In the genomic region with DNA sequence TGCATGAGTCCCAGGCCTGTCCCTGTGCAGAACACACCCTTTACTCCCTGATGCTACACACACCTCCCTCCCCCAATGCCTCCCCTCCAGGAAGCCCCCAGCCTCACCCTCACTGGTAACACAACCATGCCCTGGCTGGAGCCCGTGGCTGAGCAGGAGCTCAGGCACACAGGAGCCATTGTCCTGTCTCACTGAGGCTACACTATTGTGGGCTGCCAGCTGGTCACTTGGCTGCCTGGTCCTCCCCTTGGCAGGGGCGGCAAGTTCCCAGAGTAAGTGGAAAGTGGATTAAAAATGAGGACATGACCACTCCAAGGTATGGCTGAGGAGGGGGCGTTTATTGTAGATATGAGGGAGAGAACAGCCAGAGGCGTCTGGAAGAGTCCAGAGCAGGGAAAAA, we compare ENCODE assay signal across 30 mouse cellular contexts. TPM values are rescaled to one million over a fixed set of nuclear protein-coding genes. Genes with fewer than 3 reads are reported as not detected.
A peak's percentile ranks its signal among the peaks of the same experiment; 100 is the strongest.
DNase-seq lines count a peak whose midpoint lies in the region; ATAC-seq and TF ChIP-seq lines count a peak whose summit lies in the region.
"Had no signal": no experiment of that assay in that cellular context is flagged by ENCODE, and none has a peak within 500 bp of the region (broad histone marks: within the 10 kb centered on the region; RNA-seq: fewer than 3 reads in every experiment).

No protein-coding gene starts in this region.

- H3K36me3 ChIP-seq in heart, embryonic 15.5 days = no peaks in the 10 kb centered on the region
- H3K36me3 ChIP-seq: embryonic facial prominence, embryonic 13.5 days; heart, embryonic 12.5 days; limb, embryonic 12.5 days; midbrain, embryonic 13.5 days; neural tube, embryonic 13.5 days had no signal

- no peaks in the 10 kb centered on the region for H3K9me3 ChIP-seq in heart, embryonic 15.5 days (replicated peaks)
- H3K9me3 ChIP-seq: embryonic facial prominence, embryonic 13.5 days; heart, embryonic 12.5 days; limb, embryonic 12.5 days; midbrain, embryonic 13.5 days; neural tube, embryonic 13.5 days had no signal

- peak; percentile 76 to 86 for DNase-seq in cerebellum, postnatal 10 days
- DNase-seq in cerebellum, postnatal 36 days = no peak
- no peak for DNase-seq in heart, postnatal 4 days
- no peak for DNase-seq in left cerebral cortex, adult 2 months (ENCODE audit: extremely low spot score in 1 of 2, low spot score in 2 of 2)
- DNase-seq in left cerebral cortex, postnatal 10 days (ENCODE audit: extremely low spot score in 1 of 2, low spot score in 2 of 2) = no peak
- peak; percentile 64 to 71 for DNase-seq in right cerebral cortex, postnatal 10 days (ENCODE audit: low spot score in 2 of 2)
- DNase-seq in right cerebral cortex, postnatal 36 days (ENCODE audit: low spot score in 2 of 2) = no peak
- DNase-seq: adrenal gland, postnatal 10 days; cerebellum, adult 9-11 months; embryo, embryonic 11 days; gastrocnemius, postnatal 25 days; heart, adult 18-20 months; heart, postnatal 14 days; kidney, postnatal 25 days; lung, adult 18-20 months; lung, postnatal 10 days; thymus, adult 2 months had no signal

- TF ChIP-seq CTCF in left cerebral cortex, adult 2 months (IDR thresholded peaks at IDR 0.05) = no peak

- WGBS in heart, embryonic 15.5 days = 56% methylated on average over 4 of the region's 4 CpGs

- no peak overlapping the region for H3K27ac ChIP-seq in heart, embryonic 15.5 days
- 0 out of 2 replicates have a peak overlapping the region, but pooled peaks have one; percentile 6 for H3K27ac ChIP-seq in left cerebral cortex, adult 2 months
- H3K27ac ChIP-seq: embryonic facial prominence, embryonic 13.5 days; limb, embryonic 12.5 days; midbrain, embryonic 13.5 days; neural tube, embryonic 13.5 days; stomach, postnatal 0 days had no signal

- no peak overlapping the region for H3K4me2 ChIP-seq in heart, embryonic 15.5 days
- H3K4me2 ChIP-seq: embryonic facial prominence, embryonic 13.5 days; heart, embryonic 12.5 days; limb, embryonic 12.5 days; liver, embryonic 11.5 days; midbrain, embryonic 13.5 days; neural tube, embryonic 13.5 days had no signal

- no peaks in the 10 kb centered on the region for H3K4me1 ChIP-seq in heart, embryonic 15.5 days (replicated peaks)
- H3K4me1 ChIP-seq: embryonic facial prominence, embryonic 13.5 days; neural tube, embryonic 13.5 days had no signal

- 0 out of 2 replicates have a peak, but pooled peaks have one; percentile 15 for ATAC-seq in heart, embryonic 15.5 days (replicated peaks; ENCODE audit: insufficient number of reproducible peaks, insufficient read depth, low FRiP score, low read depth)
- ATAC-seq: forebrain, embryonic 14.5 days; intestine, postnatal 0 days; midbrain, embryonic 13.5 days had no signal

- peaks cover 25% of the 10 kb centered on the region for H3K27me3 ChIP-seq in heart, embryonic 15.5 days

- no peak overlapping the region for H3K4me3 ChIP-seq in heart, embryonic 15.5 days
- H3K4me3 ChIP-seq in left cerebral cortex, adult 2 months = no peak overlapping the region
- H3K4me3 ChIP-seq: embryonic facial prominence, embryonic 13.5 days; erythroblast, embryonic 14.5 days; heart, embryonic 12.5 days; limb, embryonic 12.5 days; midbrain, embryonic 13.5 days; neural tube, embryonic 13.5 days had no signal

- no peak overlapping the region for H3K9ac ChIP-seq in heart, embryonic 15.5 days
- H3K9ac ChIP-seq: embryonic facial prominence, embryonic 13.5 days; heart, embryonic 12.5 days; limb, embryonic 12.5 days; midbrain, embryonic 13.5 days; neural tube, embryonic 13.5 days had no signal

- intact Hi-C loops in left cerebral cortex, adult 2 months (cut with DNase I) = no loop called here
- intact Hi-C loops in left cerebral cortex, postnatal 10 days (cut with DNase I) = no loop called here

RNA-seq across cellular contexts. Expression of a gene that starts 7.3 kb away (rescaled TPM):
- not detected in 2 replicates for polyA plus RNA-seq in heart, embryonic 15.5 days (2015; fragmentation: Nextera tagmentation; extraction: Ambion mirVana)
- total RNA-seq in heart, postnatal 4 days (2021) = under 1 TPM; 0.10 to 0.11 TPM
- 10 to 100 TPM; 16.8 to 17.1 TPM for total RNA-seq in left cerebral cortex, adult 2 months (2021)
- 10 to 100 TPM; 13.3 to 14.2 TPM for total RNA-seq in left cerebral cortex, postnatal 10 days (2021)
- total RNA-seq: gastrocnemius, postnatal 25 days; heart, postnatal 14 days; megakaryocyte progenitor cell, adult 5-6 weeks had no signal
- polyA plus RNA-seq: embryonic facial prominence, embryonic 13.5 days; erythroblast, embryonic 14.5 days; heart, embryonic 12.5 days; kidney, embryonic 14.5 days; limb, embryonic 12.5 days; liver, embryonic 11.5 days had no signal

RNA-seq across cellular contexts. Expression of a gene that starts 19.4 kb away (rescaled TPM):
- polyA plus RNA-seq in heart, embryonic 15.5 days (2015; fragmentation: Nextera tagmentation; extraction: Ambion mirVana) = not detected in 2 replicates
- total RNA-seq in heart, postnatal 4 days (2021) = not detected
- 1 to 10 TPM in 1 of 2 experiments, under 1 TPM in 1; 0.87 to 1.4 TPM for total RNA-seq in left cerebral cortex, adult 2 months (2021)
- total RNA-seq in left cerebral cortex, postnatal 10 days (2021) = not detected
- total RNA-seq: adrenal gland, postnatal 10 days; gastrocnemius, postnatal 25 days; heart, adult 18-20 months; heart, postnatal 14 days; megakaryocyte progenitor cell, adult 5-6 weeks had no signal
- polyA plus RNA-seq: embryonic facial prominence, embryonic 13.5 days; erythroblast, embryonic 14.5 days; forebrain, embryonic 14.5 days; heart, embryonic 12.5 days; intestine, postnatal 0 days; kidney, embryonic 14.5 days; limb, embryonic 12.5 days; liver, embryonic 11.5 days; midbrain, embryonic 13.5 days; neural tube, embryonic 13.5 days; stomach, postnatal 0 days; thymus, adult 2 months had no signal

RNA-seq across cellular contexts. Expression of a gene that starts 31.2 kb away (rescaled TPM):
- 2.0 and 3.9 TPM in 2 replicates for polyA plus RNA-seq in heart, embryonic 15.5 days (2015; fragmentation: Nextera tagmentation; extraction: Ambion mirVana)
- total RNA-seq in heart, postnatal 4 days (2021) = 1 to 10 TPM; 3.2 to 3.7 TPM
- 10 to 100 TPM; 47.8 to 48.1 TPM for total RNA-seq in left cerebral cortex, adult 2 months (2021)
- 10 to 100 TPM; 47.1 to 50.7 TPM for total RNA-seq in left cerebral cortex, postnatal 10 days (2021)
- total RNA-seq: megakaryocyte progenitor cell, adult 5-6 weeks had no signal
- polyA plus RNA-seq: erythroblast, embryonic 14.5 days had no signal

RNA-seq across cellular contexts. Expression of a gene that starts 39.0 kb away (rescaled TPM):
- not detected in 2 replicates for polyA plus RNA-seq in heart, embryonic 15.5 days (2015; fragmentation: Nextera tagmentation; extraction: Ambion mirVana)
- total RNA-seq in heart, postnatal 4 days (2021) = not detected
- under 1 TPM in 1 of 2 experiments, not detected in 1; 0.27 TPM for total RNA-seq in left cerebral cortex, adult 2 months (2021)
- total RNA-seq in left cerebral cortex, postnatal 10 days (2021) = under 1 TPM; 0.39 to 0.73 TPM
- total RNA-seq: adrenal gland, postnatal 10 days; heart, adult 18-20 months; heart, postnatal 14 days; megakaryocyte progenitor cell, adult 5-6 weeks had no signal
- polyA plus RNA-seq: embryonic facial prominence, embryonic 13.5 days; erythroblast, embryonic 14.5 days; heart, embryonic 12.5 days; intestine, postnatal 0 days; kidney, embryonic 14.5 days; limb, embryonic 12.5 days; liver, embryonic 11.5 days; midbrain, embryonic 13.5 days; neural tube, embryonic 13.5 days; stomach, postnatal 0 days had no signal

RNA-seq across cellular contexts. Expression of a gene that starts 51.5 kb away (rescaled TPM):
- polyA plus RNA-seq in heart, embryonic 15.5 days (2015; fragmentation: Nextera tagmentation; extraction: Ambion mirVana) = 21.7 and 32.9 TPM in 2 replicates
- 10 to 100 TPM; 19.7 to 21.9 TPM for total RNA-seq in heart, postnatal 4 days (2021)
- 10 to 100 TPM; 51.2 to 54.9 TPM for total RNA-seq in left cerebral cortex, adult 2 months (2021)
- total RNA-seq in left cerebral cortex, postnatal 10 days (2021) = 10 to 100 TPM; 47.5 to 50.2 TPM

Comparison
In these comparisons a context has a peak if more than half of its experiments do, and no peak if none do; other contexts are left out.
1. DNase-seq: peak in cerebellum, postnatal 10 days (2 of 2) and right cerebral cortex, postnatal 10 days (2 of 2); none in cerebellum, postnatal 36 days (0 of 2), heart, postnatal 4 days (single experiment), left cerebral cortex, adult 2 months (0 of 2), left cerebral cortex, postnatal 10 days (0 of 2) and right cerebral cortex, postnatal 36 days (0 of 2).
2. RNA of a gene that starts 7.3 kb away (total RNA-seq): 16.8 to 17.1 TPM in left cerebral cortex, adult 2 months and 13.3 to 14.2 TPM in left cerebral cortex, postnatal 10 days; 0.10 to 0.11 TPM in heart, postnatal 4 days; every median in the first group is over 10 times any median in the second.
3. RNA of a gene that starts 31.2 kb away (total RNA-seq): 47.1 to 50.7 TPM in left cerebral cortex, postnatal 10 days and 47.8 to 48.1 TPM in left cerebral cortex, adult 2 months; 3.2 to 3.7 TPM in heart, postnatal 4 days; every median in the first group is over 10 times any median in the second.